Mouse (Mus musculus) bone marrow, adult 2 months (tissue): Measurements from ENCODE around the gene Rai1. TPM values are rescaled to one million over a fixed set of nuclear protein-coding genes. Genes with fewer than 3 reads are reported as not detected.

Experiments
- H3K27ac ChIP-seq: fragments of 200-500 bp; 2 replicates; pipeline ENCODE4 v1.5.1; 2012; ENCODE audit warnings: low read depth, mild to moderate bottlenecking, control low read depth, inconsistent platforms, low read length; ENCODE audit not compliant: control insufficient read depth, poor library complexity, insufficient read depth
- H3K4me1 ChIP-seq: fragments of 200-500 bp; 2 replicates; pipeline ENCODE4 v1.6.1; 2011; ENCODE audit warnings: low read length; ENCODE audit not compliant: control insufficient read depth, insufficient read depth
- H3K4me3 ChIP-seq: fragments of 200-500 bp; replicated peaks from 2 replicates; pipeline ENCODE3; 2011; ENCODE audit warnings: mild to moderate bottlenecking, low read depth, low read length, control low read depth; ENCODE audit not compliant: control insufficient read depth
- CTCF ChIP-seq: fragments of 200-500 bp; IDR thresholded peaks from 2 replicates; pipeline ENCODE4 v1.5.1; 2011; ENCODE audit warnings: low read length, control low read depth; ENCODE audit not compliant: control insufficient read depth, insufficient read depth
- POLR2A ChIP-seq: fragments of 200-500 bp; IDR thresholded peaks from 2 replicates; pipeline ENCODE4 v1.6.1; 2011; ENCODE audit warnings: low read depth, mild to moderate bottlenecking, control low read depth, low read length, borderline replicate concordance; ENCODE audit not compliant: control insufficient read depth
- WGBS: fragments of 180-500 bp; shearing (Covaris S2); methylation state at CpG from one replicate; pipeline ENCODE4 v1.1.7; 2018; 5-methylcytosine and 5-hydroxymethylcytosine counted together
- polyA plus RNA-seq: library from polyadenylated mRNA; stranded (reverse); fragments of >200 nt; gene quantifications from 2 replicates; pipeline ENCODE4 v1.2.4, GENCODE M21; 2011; ENCODE audit warnings: low replicate concordance; ENCODE audit not compliant: missing spikeins, insufficient read depth, insufficient read length

The Rai1 gene
- polyA plus RNA-seq, 1 experiment, result 26.8 TPM

GRCm38 (mm10) chr11:60184346-60185325, 79.8 kb downstream of the Rai1 start:
- TF ChIP-seq CTCF, result no peak
- no peak for TF ChIP-seq POLR2A
- Histone ChIP-seq H3K4me3 (no peak overlapping the region), H3K4me1 (peaks cover 7% of the 10 kb centered on the region), H3K27ac (no peak overlapping the region)
- 42% methylated on average over 22 of the region's 22 CpGs for WGBS

DNA sequence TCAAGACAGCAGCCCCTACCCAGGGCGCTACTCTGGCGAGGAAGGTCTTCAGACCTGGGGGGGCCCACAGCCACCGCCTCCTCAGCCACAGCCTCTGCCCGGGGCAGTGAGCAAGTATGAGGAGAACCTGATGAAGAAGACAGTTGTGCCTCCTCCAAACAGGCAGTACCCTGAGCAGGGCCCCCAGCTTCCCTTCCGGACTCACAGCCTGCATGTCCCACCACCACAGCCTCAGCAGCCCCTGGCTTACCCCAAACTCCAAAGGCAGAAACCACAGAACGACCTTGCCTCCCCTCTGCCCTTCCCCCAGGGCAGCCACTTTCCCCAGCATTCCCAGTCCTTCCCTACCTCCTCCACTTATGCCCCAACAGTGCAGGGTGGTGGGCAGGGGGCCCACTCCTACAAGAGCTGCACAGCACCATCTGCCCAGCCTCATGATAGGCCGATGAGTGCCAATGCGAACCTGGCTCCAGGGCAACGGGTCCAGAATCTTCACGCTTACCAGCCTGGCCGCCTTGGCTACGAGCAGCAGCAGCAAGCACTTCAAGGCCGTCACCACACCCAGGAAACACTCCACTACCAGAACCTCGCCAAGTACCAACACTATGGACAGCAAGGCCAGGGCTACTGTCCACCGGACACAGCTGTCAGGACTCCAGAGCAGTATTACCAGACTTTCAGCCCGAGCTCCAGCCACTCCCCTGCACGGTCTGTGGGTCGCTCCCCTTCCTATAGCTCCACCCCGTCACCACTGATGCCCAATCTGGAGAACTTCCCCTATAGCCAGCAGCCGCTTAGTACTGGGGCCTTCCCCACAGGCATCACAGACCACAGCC, 80.8 kb downstream of the Rai1 start:
- WGBS, result 16% methylated on average over 20 of the region's 20 CpGs
- H3K27ac ChIP-seq, result no peak overlapping the region; the same call in 1 of the 2 replicates
- TF ChIP-seq POLR2A (peak; percentile 9; the same call in 1 of the 2 replicates), CTCF (no peak)
- peaks cover 7% of the 10 kb centered on the region for H3K4me1 ChIP-seq
- peak overlapping the region; percentile 39 for H3K4me3 ChIP-seq

DNA sequence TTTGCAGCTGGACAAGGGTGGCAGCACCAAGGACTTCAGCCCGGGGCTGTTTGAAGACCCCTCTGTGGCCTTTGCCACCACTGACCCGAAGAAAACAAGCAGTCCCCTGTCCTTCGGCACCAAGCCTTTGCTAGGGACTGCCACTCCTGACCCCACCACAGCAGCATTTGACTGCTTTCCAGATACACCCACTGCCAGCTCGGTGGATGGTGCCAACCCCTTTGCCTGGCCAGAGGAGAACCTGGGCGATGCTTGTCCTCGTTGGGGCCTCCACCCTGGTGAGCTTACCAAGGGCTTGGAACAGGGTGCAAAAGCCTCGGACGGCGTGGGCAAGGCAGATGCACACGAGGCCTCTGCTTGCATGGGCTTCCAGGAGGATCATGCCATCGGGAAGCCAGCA, 82.3 kb downstream of the Rai1 start:
- no peak for TF ChIP-seq POLR2A
- no peak for TF ChIP-seq CTCF
- peaks cover 7% of the 10 kb centered on the region for H3K4me1 ChIP-seq
- H3K4me3 ChIP-seq, result no peak overlapping the region
- WGBS, result 82% methylated on average over 11 of the region's 11 CpGs
- no peak overlapping the region for H3K27ac ChIP-seq

DNA sequence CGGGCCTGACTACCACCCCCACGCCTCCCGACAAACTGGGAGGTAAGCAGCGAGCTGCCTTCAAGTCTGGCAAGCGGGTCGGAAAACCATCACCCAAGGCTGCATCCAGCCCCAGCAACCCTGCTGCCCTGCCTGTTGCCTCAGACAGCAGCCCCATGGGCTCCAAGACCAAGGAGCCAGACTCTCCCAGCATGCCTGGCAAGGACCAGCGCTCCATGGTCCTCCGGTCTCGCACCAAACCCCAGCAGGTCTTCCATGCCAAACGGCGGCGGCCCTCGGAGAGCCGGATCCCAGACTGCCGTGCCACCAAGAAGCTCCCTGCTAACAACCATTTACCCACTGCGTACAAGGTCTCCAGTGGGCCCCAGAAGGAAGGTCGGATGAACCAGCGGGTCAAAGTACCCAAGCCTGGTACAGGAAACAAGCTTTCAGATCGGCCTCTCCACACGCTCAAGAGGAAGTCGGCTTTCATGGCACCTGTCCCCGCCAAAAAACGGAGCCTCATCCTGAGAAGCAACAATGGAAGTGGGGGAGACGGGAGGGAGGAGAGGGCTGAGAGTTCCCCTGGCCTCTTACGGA, 83.6 kb downstream of the Rai1 start:
- WGBS, result 67% methylated on average over 25 of the region's 25 CpGs
- Histone ChIP-seq H3K27ac (no peak overlapping the region), H3K4me3 (no peak overlapping the region), H3K4me1 (peaks cover 9% of the 10 kb centered on the region)
- TF ChIP-seq CTCF (no peak), POLR2A (no peak)

DNA sequence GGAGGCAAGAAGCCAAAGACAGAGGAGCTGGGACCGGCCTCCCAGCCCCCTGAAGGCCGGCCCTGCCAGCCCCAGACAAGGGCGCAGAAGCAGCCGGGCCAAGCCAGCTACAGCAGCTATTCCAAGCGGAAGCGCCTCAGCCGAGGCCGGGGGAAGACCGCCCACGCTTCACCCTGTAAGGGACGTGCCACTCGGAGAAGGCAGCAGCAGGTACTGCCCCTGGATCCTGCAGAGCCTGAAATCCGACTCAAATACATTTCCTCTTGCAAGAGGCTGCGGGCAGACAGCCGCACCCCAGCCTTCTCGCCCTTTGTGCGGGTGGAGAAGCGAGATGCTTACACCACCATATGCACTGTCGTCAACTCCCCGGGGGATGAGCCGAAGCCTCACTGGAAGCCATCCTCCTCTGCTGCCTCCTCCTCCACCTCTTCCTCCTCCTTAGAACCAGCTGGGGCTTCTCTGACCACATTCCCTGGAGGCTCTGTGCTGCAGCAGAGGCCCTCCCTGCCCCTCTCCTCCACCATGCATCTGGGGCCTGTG, 84.8 kb downstream of the Rai1 start:
- peaks cover 8% of the 10 kb centered on the region for H3K4me1 ChIP-seq
- H3K4me3 ChIP-seq, result no peak overlapping the region
- WGBS, result 86% methylated on average over 21 of the region's 21 CpGs

GRCm38 (mm10) chr11:60190055-60190641, 85.3 kb downstream of the Rai1 start:
- WGBS, result 88% methylated on average over 17 of the region's 17 CpGs
- TF ChIP-seq POLR2A, result no peak
- H3K27ac ChIP-seq, result no peak overlapping the region; the same call in 1 of the 2 replicates
- H3K4me3 ChIP-seq, result no peak overlapping the region
- peaks cover 6% of the 10 kb centered on the region for H3K4me1 ChIP-seq

More for the DNA sequence above, 84.8 kb downstream of the Rai1 start:
- TF ChIP-seq POLR2A (no peak), CTCF (no peak)
- H3K27ac ChIP-seq, result no peak overlapping the region; the same call in 1 of the 2 replicates

DNA sequence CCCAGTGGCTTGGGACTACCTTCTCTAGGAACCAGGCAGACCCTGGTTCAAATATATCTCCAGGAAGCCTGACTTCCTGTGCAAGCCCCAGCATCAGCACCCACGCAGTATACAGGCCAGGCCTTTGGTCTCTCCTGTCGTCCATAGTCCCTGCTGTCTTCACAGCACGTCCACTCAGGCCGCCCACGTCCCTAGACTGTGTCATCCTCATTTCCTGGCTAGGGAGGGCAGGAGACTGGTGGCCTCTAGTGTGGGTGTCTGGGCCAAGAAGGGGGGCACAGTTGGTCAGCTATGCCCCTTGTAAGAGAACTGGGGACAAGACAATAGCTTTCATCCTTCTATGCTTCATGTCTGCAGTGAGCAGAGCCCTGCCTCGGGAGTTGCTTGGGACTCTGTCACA, 87.7 kb downstream of the Rai1 start:
- no peak overlapping the region for H3K4me3 ChIP-seq
- TF ChIP-seq CTCF (no peak), POLR2A (no peak)
- H3K27ac ChIP-seq, result no peak overlapping the region; the same call in 1 of the 2 replicates
- 40% methylated on average over 6 of the region's 6 CpGs for WGBS
- peaks cover 2% of the 10 kb centered on the region for H3K4me1 ChIP-seq
